Mouse (Mus musculus) cerebellum, adult 2 months (tissue): Measurements from ENCODE around the gene Baiap2l2.

Experiments
- CTCF ChIP-seq: fragments of 200-500 bp; IDR thresholded peaks from 2 replicates; pipeline ENCODE4 v1.5.1; 2011; ENCODE audit warnings: low read depth, mild to moderate bottlenecking, control low read depth, low read length, moderate library complexity, borderline replicate concordance; ENCODE audit not compliant: insufficient read depth
- POLR2A ChIP-seq: fragments of 200-500 bp; IDR thresholded peaks from 2 replicates; pipeline ENCODE4 v1.6.1; 2011; ENCODE audit warnings: low read length, control low read depth, borderline replicate concordance; ENCODE audit not compliant: insufficient read depth

GRCm38 (mm10) chr15:79286141-79286540 is 804 bp upstream of the Baiap2l2 start:
- TF ChIP-seq CTCF (no peak), POLR2A (no peak)
